Mouse (Mus musculus) mesoderm, embryonic 11.5 days (tissue): ENCODE measurements at regions not wholly inside any gene's neighbourhood (a gene's known extent, or its start where the extent isn't known, plus 50 kb on each side); places are given as distances from the start of the nearest gene placed in this dataset.
"Not testable (repeated sequence)": the region's sequence is repeated elsewhere in the genome, so short reads cannot be mapped to it uniquely, and the experiment has no call there.

ENCODE experiments used
- DNase-seq: peaks from one replicate; pipeline ENCODE4 v3.0.0-alpha.2; 2012; ENCODE audit warnings: low read depth, low spot score

DNA sequence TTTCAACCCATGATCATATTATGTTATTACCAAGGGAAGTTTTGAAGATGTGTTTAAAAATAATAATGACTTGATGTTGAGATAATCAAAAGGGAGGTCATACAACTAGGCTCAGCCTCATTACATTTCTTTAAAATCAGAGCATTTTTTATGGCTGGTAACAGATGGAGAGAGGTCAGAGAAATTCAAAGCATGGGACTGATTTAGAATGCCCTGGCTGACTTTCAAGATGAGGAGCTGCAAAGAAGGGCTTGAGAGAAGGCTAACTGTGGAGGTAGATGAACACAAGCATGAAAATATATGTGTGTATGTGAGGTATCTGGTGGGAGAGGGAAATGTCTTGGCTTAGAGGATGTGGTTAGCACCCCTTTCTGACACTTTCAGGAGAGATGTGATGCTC lies 502.6 kb upstream of the Gdi2 start:
- not testable (repeated sequence) for DNase-seq

DNA sequence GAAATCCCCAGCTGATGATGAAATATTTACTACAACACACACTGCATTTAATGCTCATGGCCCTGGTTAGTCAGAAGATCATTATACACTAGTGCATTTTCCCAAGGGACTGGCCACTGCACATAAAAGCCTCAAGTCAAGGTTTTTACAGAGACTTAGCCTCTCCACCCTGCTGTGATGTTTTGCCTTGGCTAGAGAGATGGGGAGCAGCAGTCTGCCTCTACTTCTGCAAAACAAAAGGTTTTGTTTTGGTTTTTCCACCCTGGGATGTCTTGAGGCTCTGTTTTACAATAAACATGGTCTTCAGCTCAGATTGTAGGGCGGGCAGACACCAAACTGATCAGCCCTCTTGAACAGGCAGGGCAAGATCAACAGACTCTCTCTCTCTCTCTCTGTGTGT lies 500.9 kb upstream of the Gdi2 start:
- not testable (repeated sequence) for DNase-seq

DNA sequence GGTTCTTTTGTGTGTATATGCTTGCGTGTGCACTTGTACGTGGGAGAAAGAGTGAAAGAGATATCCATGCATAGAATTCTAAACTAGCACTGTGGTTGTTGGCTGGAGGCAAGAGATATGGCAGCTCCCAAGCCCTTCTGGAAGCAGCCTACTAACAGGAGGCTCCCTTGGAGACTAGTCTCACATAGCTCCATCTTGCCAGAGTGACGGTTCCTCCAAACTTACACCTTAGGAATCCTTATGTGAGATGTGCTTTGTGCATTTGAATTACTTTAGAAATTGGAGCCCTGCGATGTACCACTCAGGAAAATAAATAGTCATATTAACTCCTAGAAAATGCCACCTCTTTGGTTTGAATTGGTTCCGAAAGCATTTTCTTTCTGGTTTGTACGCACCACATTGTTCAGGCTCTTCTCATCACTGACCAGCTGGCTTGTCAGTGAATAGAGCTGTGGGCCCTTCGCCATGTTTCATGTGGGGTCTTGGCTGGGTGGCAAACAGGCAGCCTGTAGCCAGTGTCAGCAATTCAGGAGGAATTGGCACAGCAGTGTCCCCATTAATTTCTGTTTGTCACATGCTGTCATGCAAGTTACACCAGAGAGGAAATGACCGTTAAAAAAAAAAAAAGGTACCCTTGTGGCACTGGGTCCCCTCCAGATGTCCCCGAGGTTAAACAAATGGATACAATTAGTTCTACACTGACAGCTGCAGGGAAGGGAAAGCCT lies 491.3 kb upstream of the Gdi2 start:
- DNase-seq, result not testable (repeated sequence)

DNA sequence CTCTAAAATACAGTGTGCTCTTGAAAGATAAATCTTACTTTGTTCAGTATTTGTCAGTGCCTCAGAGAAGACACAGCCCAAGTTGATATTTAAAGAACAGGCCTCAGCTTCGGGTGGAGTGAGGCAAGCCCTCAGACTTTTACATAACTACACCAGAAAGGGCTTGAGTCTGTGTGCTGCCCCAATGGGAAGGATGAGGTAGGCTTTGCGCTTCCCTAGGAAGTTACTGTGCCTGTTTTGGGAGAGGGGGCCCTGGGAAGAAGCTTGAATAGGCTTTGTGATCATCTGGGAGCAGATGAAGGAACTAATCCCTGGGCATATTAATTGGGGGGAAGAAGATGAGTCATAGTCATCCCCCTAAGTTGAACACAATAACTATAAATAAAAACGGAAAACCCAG lies 454.4 kb upstream of the Gdi2 start:
- DNase-seq, result not testable (repeated sequence)

DNA sequence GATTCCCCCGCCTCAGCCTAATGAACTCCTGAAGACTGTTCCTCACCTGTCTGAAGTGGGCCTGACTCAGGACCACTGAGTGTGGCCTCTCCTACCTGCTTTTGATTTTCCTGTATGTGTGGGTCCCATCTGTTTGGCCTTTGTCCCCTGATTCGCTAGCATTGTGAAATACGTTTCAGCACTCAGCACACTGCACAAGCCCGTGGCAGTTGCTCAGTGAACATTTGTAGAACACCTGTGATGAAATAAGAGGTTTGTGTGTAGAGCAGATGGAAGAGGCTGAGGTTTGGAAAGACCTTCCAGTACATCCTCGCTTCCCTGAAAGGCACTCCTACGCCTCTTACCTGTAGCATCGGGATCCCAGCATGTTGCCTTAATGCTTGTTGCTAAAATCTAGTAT lies 447.9 kb upstream of the Gdi2 start:
- DNase-seq, result not testable (repeated sequence)

DNA sequence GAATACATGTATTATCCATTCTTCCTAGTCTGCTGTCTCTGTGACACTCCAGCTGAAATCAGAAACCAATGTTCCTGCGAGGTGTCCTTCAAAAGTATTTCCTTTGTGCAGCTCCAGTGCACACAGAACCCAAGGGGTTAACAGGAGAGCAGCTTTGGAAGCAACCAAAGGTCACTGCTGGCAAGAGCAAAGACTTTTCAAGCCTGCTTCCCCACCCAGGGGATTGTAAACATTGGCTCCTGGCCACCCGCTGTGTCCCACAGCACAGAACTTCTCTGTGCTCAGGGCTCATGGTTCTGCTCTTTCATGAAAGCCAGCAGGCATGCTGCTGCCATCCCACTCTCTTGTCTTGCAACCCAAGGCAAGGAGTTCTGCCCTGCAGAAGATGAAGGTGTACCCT lies 431.3 kb upstream of the Gdi2 start:
- DNase-seq, result peak; percentile 1

DNA sequence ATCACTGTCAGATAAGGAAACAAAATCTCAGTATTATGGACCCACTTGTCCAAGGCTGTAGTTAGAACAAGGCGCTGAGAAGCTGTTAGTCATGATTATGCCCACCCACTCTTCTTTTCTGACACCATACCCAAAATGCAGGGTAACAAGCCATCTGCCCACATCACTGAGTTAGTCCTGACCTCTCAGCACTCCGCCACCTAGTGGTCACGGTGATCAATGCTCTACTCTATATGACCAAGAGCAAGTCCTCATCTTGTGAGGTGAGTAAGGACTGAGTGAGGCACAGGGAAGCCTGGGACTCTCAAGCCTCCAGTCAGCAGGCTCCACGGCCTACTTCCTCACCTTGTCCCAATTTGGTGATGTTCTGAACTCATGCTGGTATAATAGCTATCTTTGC lies 409.7 kb upstream of the Gdi2 start:
- not testable (repeated sequence) for DNase-seq

DNA sequence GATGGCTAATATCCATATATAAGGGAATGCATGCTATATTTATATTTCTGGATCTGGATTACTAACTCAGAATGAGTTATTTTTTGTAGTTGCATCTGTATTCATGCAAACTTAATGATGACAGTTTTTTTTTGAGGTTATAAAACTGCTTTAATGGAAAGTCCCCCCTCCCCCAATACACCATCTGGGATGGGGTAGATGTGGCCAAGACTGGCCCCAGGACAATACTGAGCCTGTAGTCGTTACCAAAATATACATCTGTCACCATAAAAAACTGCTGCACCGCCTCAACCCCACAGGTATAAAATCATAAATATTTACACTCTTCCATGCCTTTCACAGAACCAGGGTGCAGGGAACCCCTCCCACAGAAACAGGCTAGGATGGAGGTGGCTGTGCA lies 400.6 kb upstream of the Gdi2 start:
- not testable (repeated sequence) for DNase-seq

DNA sequence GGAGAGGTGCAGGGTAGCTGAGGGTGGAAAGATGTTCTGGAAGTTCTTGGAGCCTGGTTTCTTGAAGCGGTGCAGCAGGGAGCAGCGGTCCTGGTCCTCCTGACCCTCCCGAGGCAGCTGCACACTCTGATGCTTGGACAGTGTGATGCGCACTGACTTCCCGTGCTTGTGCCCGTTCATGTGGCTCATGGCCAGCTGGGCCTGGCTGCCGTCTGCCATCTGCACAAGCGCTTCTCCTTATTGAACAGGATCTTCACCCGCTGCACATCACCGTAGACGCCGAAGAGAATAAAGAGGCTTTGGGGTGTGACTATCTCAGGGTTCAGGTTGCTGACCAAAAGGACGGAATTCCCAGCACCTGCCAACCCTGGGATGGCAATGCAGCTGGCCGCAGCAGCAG lies 399.2 kb upstream of the Gdi2 start:
- no peak for DNase-seq

DNA sequence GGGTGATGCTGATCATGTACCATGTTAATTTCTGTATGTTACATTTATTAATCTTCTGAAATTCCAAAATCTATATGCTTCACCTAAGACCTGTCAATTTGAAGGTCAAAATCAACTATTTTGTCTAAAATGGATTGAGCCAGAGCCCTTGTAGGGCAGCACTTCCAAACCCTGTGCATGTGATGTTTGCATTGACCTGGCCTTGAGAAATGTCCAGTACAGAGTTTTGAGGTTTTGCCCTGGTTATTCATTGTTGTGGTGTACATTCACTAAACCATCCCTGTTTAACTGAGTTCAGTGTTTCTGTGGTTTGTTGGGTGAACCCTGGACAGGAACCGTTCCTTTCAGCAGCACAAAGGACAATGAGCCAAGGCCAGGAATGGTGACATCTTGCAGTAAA lies 392.4 kb upstream of the Gdi2 start:
- not testable (repeated sequence) for DNase-seq
